Mouse (Mus musculus): Measurements from ENCODE around the gene Sypl2. TPM values are rescaled to one million over a fixed set of nuclear protein-coding genes. Genes with fewer than 3 reads are reported as not detected.
"Not testable (repeated sequence)": the region's sequence is repeated elsewhere in the genome, so short reads cannot be mapped to it uniquely, and the experiment has no call there.

Sypl2 gene
- 2.5 TPM in 2 replicates for polyA plus RNA-seq (2015; fragmentation: Nextera tagmentation; extraction: Ambion mirVana)

GRCm38 (mm10) chr3:108226558-108227350, at the start of gene Sypl2:
Gene Sypl2 (minus strand): TSS chr3:108226648.
- H3K27ac ChIP-seq = no peak within 1 kb of the TSS; the same call in 1 of the 2 replicates
- H3K9ac ChIP-seq = peak within 1 kb of the TSS; percentile 67
- ATAC-seq = peak; percentile 85
- H3K4me1 ChIP-seq = peaks cover 22% of the 10 kb centered on the region
- H3K36me3 ChIP-seq (ENCODE audit: poor library complexity, severe bottlenecking) = no peaks in the 10 kb centered on the region
- 2% methylated on average over 35 of the region's 44 CpGs for WGBS
- H3K9me3 ChIP-seq (replicated peaks) = no peaks in the 10 kb centered on the region
- H3K27me3 ChIP-seq = peaks cover 45% of the 10 kb centered on the region
- H3K4me2 ChIP-seq = peak within 1 kb of the TSS; percentile 74
- peak within 1 kb of the TSS; percentile 44 for H3K4me3 ChIP-seq

- Histone ChIP-seq H3K27ac (no peak overlapping the region), H3K9ac (no peak overlapping the region; the same call in 1 of the 2 replicates), H3K4me2 (no peak overlapping the region), H3K27me3 (no peaks in the 10 kb centered on the region), H3K36me3 (ENCODE audit: poor library complexity, severe bottlenecking) (peaks cover 15% of the 10 kb centered on the region), H3K9me3 (replicated peaks) (no peaks in the 10 kb centered on the region), H3K4me1 (peaks cover 28% of the 10 kb centered on the region), H3K4me3 (no peak overlapping the region)
- 71% methylated on average over 3 of the region's 3 CpGs for WGBS
- ATAC-seq = no peak
These were observed 32.9 kb upstream of the Sypl2 start for GRCm38 (mm10) chr3:108259319-108259718.

- 80% methylated on average over 3 of the region's 3 CpGs for WGBS
- Histone ChIP-seq H3K4me2 (peak overlapping the region; percentile 86), H3K27ac (no peak overlapping the region), H3K4me1 (peaks cover 28% of the 10 kb centered on the region), H3K27me3 (no peaks in the 10 kb centered on the region), H3K4me3 (peak overlapping the region; percentile 99), H3K9ac (peak overlapping the region; percentile 93), H3K9me3 (replicated peaks) (no peaks in the 10 kb centered on the region), H3K36me3 (ENCODE audit: poor library complexity, severe bottlenecking) (peaks cover 9% of the 10 kb centered on the region)
- ATAC-seq = no peak
These were observed 31.5 kb upstream of the Sypl2 start for GRCm38 (mm10) chr3:108257831-108258500.

- Histone ChIP-seq H3K9ac (peak within 1 kb of the TSS; percentile 93), H3K9me3 (replicated peaks) (no peaks in the 10 kb centered on the region), H3K27ac (no peak within 1 kb of the TSS), H3K4me1 (peaks cover 28% of the 10 kb centered on the region), H3K36me3 (ENCODE audit: poor library complexity, severe bottlenecking) (peaks cover 3% of the 10 kb centered on the region; the same call in 1 of the 2 replicates), H3K4me2 (peak within 1 kb of the TSS; percentile 86), H3K4me3 (peak within 1 kb of the TSS; percentile 99), H3K27me3 (no peaks in the 10 kb centered on the region)
- ATAC-seq = peak; percentile 100
- under 1% methylated on average over 79 of the region's 79 CpGs for WGBS
These were observed 30.5 kb upstream of the Sypl2 start, which contains the start of gene Psma5 for GRCm38 (mm10) chr3:108256719-108257637. Gene Psma5 (plus strand): TSS chr3:108256926.

DNA sequence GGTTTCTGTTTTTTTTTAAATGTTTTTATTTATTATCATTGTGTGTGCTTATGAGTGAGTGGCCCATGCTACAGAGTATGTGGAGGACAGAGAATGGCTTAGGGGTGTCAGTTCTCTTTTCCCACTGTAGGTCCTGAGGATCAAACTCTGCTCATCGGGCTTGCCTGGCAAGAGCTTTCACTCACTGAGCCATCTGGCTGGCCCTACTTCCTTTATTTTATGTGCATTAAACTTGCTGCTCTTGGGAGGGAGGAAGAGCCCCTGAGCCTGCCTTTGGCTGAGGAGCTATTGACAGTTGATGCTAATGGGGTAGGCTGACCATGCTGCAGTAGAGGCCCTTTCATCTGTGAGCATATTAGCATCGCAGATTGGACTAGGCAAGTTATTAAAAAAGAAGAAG, 20.4 kb upstream of the Sypl2 start:
- no peak overlapping the region for H3K9ac ChIP-seq
- H3K4me3 ChIP-seq = no peak overlapping the region
- no peak overlapping the region for H3K27ac ChIP-seq
- H3K27me3 ChIP-seq = no peaks in the 10 kb centered on the region
- 91% methylated on average over 2 of the region's 2 CpGs for WGBS
- H3K4me1 ChIP-seq = no peaks in the 10 kb centered on the region
- no peaks in the 10 kb centered on the region for H3K9me3 ChIP-seq (replicated peaks)
- no peak overlapping the region for H3K4me2 ChIP-seq
- ATAC-seq = no peak
- no peaks in the 10 kb centered on the region for H3K36me3 ChIP-seq (ENCODE audit: poor library complexity, severe bottlenecking)

DNA sequence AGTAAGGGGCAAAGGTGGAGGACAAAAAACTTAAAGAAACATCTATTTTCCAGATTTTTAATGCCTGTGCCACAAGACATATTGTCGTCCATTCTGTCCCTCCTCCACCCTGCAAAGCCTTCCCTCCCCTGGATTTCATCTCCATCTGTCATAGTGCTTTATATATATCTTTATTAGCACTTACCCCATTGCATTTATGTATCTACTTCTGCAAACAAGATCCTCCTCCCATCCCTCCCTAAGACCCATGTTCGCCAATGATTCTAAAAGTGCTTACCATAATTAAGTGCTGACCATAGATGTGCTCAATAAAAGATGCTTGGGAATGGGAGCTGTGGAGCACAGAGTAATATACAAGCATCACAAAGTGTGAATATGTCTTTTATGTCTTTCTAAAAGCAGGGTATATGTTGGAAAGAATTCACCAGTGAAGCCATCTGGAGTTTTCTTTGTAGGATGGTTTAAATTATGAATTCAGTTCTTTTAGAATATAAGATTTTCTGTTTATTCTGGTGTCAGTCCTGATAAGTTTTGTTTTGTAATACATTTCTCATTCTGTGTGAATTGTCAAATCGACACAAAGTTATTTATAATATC, 14.9 kb upstream of the Sypl2 start:
- H3K27me3 ChIP-seq = no peaks in the 10 kb centered on the region
- H3K9me3 ChIP-seq (replicated peaks) = no peaks in the 10 kb centered on the region
- H3K36me3 ChIP-seq (ENCODE audit: poor library complexity, severe bottlenecking) = peaks cover 4% of the 10 kb centered on the region; the same call in 1 of the 2 replicates
- WGBS = 92% methylated on average over 3 of the region's 3 CpGs
- H3K9ac ChIP-seq = no peak overlapping the region
- no peak overlapping the region for H3K4me3 ChIP-seq
- no peak overlapping the region for H3K27ac ChIP-seq
- no peaks in the 10 kb centered on the region for H3K4me1 ChIP-seq
- no peak overlapping the region for H3K4me2 ChIP-seq
- ATAC-seq = no peak

DNA sequence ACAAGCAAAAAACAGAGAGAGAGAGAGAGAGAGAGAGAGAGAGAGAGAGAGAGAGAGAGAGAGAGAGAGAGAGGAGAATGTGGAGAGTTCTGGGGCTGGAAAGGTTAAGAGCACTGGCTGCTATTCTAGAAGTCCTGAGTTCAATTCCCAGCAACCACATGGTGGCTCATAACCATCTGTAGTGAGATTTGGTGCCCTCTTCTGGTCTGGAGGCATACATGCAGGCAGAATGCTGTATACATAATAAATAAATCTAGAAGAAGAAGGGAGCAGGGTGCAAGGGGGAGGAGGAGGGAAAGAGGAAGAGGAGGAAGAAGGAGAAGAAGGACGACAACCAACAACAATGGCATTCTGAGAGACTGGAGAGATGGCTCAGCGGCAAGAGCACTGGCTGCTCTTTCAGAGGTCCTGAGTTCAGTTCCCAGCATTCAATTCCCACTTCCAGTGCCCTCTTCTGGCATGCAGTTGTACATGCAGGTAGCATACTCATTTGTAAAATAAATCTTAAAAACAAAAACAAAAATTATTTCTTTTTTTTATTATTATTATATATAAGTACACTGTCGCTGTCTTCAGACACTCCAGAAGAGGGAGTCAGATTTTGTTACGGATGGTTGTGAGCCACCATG, 11.1 kb upstream of the Sypl2 start:
- not testable (repeated sequence) for H3K27me3 ChIP-seq; H3K36me3 ChIP-seq (ENCODE audit: poor library complexity, severe bottlenecking); H3K27ac ChIP-seq; H3K9me3 ChIP-seq (replicated peaks); H3K4me3 ChIP-seq; H3K4me1 ChIP-seq; H3K9ac ChIP-seq; ATAC-seq; H3K4me2 ChIP-seq
- 84% methylated on average over 4 of the region's 4 CpGs for WGBS

DNA sequence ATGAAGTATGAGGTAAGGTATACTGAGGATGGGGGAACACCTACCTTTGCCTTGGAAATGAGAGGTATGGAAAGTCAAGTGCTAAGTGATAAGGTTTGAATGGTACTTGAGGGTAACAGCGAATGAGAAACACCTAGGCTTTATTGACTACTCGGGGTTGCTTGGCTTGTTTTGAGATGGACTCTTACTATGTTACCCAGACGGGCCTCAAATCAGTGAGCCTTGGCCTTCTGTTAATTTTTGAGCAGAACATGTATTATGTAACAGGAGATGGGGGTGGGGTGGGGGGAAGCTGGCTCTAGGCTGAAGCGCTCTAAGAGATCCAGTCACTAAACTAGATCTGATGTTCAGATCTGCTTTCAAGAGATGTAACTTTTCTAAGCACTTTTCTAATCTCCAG, 5.2 kb upstream of the Sypl2 start:
- peaks cover 11% of the 10 kb centered on the region for H3K27me3 ChIP-seq
- H3K36me3 ChIP-seq (ENCODE audit: poor library complexity, severe bottlenecking) = no peaks in the 10 kb centered on the region
- no peak overlapping the region for H3K4me3 ChIP-seq
- no peak for ATAC-seq
- no peak overlapping the region for H3K27ac ChIP-seq
- H3K9ac ChIP-seq = no peak overlapping the region
- peaks cover 10% of the 10 kb centered on the region for H3K4me1 ChIP-seq
- WGBS = 91% methylated on average over 4 of the region's 4 CpGs
- no peaks in the 10 kb centered on the region for H3K9me3 ChIP-seq (replicated peaks)
- H3K4me2 ChIP-seq = no peak overlapping the region

DNA sequence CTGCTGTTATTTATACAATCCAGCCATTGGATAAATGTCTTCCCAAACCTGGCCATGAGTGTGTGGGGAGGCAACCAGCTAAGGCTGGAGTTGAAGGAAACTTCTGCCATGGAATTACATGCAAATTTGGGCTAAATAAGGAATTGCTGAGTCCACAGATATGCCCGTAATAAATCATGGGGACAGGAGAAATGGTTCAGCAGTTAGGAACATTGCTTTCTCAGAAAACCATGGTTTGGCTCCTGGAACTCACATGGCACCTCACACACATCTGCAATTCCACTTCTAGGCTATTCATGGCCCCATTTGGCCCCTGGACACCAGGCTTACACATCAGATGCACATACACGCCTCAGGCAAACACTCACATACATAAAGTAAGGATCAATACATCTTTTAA, 1.1 kb upstream of the Sypl2 start:
- no peak for ATAC-seq
- 82% methylated on average over 2 of the region's 2 CpGs for WGBS
- Histone ChIP-seq H3K4me2 (peak overlapping the region; percentile 74), H3K9ac (no peak overlapping the region), H3K4me3 (peak overlapping the region; percentile 44; the same call in 1 of the 2 replicates), H3K9me3 (replicated peaks) (no peaks in the 10 kb centered on the region), H3K27me3 (peaks cover 42% of the 10 kb centered on the region), H3K4me1 (peaks cover 22% of the 10 kb centered on the region), H3K36me3 (ENCODE audit: poor library complexity, severe bottlenecking) (no peaks in the 10 kb centered on the region), H3K27ac (no peak overlapping the region)

DNA sequence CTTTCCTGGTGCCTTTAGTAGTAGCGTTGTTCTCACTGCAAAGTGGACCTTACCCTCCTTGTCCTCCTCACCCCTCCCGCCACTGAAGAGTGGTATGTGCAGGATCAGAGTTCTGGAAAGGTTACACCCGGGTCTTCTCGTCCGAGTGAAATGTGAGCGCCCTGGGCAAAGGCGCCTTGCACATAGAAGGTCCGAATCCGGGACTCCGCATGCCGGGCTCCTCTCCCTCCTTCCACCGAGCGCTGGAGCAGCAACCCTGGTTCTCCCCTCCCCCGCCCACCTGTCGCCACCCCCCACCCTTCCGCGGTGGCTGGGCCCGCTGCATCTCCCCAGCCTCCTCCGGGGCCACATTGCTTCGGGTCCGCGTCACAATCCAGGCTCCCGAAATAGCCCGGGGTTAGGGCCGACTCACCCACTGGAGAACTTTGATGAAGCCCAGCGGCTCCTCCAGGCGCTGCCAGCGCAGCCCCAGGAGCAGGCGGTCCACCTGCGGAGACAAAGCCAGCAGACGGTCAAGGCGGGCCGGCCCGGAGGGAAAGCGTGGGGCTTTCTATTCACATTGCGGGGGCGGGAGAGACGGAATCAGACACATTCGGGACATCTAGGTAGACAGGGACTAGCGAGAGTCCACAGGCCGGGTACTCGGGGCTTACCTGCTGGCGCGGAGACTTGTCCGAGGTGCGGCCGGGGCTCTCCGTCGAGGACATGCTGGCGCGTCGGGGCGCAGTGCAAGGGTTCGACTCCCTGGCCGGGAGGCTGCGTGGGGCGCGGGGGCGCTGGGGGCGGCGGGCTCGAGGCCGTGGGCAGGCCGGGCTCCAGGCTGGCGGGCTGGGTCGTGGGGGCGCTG, 514 bp downstream of the Sypl2 start:
- Histone ChIP-seq H3K27me3 (peaks cover 46% of the 10 kb centered on the region), H3K4me3 (peak overlapping the region; percentile 44)
- WGBS = 3% methylated on average over 52 of the region's 67 CpGs

More for the DNA sequence above, 514 bp downstream of the Sypl2 start:
- no peaks in the 10 kb centered on the region for H3K9me3 ChIP-seq (replicated peaks)
- peak overlapping the region; percentile 74 for H3K4me2 ChIP-seq
- H3K9ac ChIP-seq = peak overlapping the region; percentile 67
- ATAC-seq = peak; percentile 71
- H3K27ac ChIP-seq = no peak overlapping the region
- peaks cover 22% of the 10 kb centered on the region for H3K4me1 ChIP-seq
- no peaks in the 10 kb centered on the region for H3K36me3 ChIP-seq (ENCODE audit: poor library complexity, severe bottlenecking)
